Mouse (Mus musculus) embryonic fibroblast, embryonic 13.5 days (primary cell): ENCODE data around the gene Gpr84.
"Not testable (repeated sequence)": the region's sequence is repeated elsewhere in the genome, so short reads cannot be mapped to it uniquely, and the experiment has no call there.

ENCODE experiments used
- CTCF ChIP-seq: IDR thresholded peaks from 2 replicates; pipeline ENCODE4 v1.5.1; 2011; ENCODE audit warnings: mild to moderate bottlenecking, control low read depth, low read length, moderate library complexity, borderline replicate concordance; ENCODE audit not compliant: insufficient read depth
- POLR2A ChIP-seq: IDR thresholded peaks from 2 replicates; pipeline ENCODE4 v1.6.1; 2011; ENCODE audit warnings: low read depth, mild to moderate bottlenecking, control low read depth, low read length, moderate library complexity

- not testable (repeated sequence) for TF ChIP-seq CTCF, POLR2A
These were observed 34.5 kb downstream of the Gpr84 start for GRCm38 (mm10) chr15:103275943-103276342.
